Mouse (Mus musculus): ENCODE data around the gene Trp53bp1. TPM values are rescaled to one million over a fixed set of nuclear protein-coding genes. Genes with fewer than 3 reads are reported as not detected.

Trp53bp1 gene
- total RNA-seq (2021) = 10 to 100 TPM; 13.5 to 16.4 TPM
- long read RNA-seq, experiment 1, partial matches to known transcripts = 2 of 2 reads
- long read RNA-seq, experiment 1, other reads (novel, unspliced or antisense) = 0 of 2 reads
- long read RNA-seq, experiment 2, full-length matches to known transcripts = 1 of 4 reads
- long read RNA-seq, experiment 2, partial matches to known transcripts = 1 of 4 reads
- long read RNA-seq, experiment 2, other reads (novel, unspliced or antisense) = 2 of 4 reads

- DNase-seq = peak; percentile 94
Measured at GRCm38 (mm10) chr2:121271236-121271927, at the start of gene Trp53bp1. Trp53bp1 (minus strand) TSS chr2:121271407.

- DNase-seq = no peak
Measured at GRCm38 (mm10) chr2:121316278-121316677, 45.1 kb upstream of the Trp53bp1 start.

DNA sequence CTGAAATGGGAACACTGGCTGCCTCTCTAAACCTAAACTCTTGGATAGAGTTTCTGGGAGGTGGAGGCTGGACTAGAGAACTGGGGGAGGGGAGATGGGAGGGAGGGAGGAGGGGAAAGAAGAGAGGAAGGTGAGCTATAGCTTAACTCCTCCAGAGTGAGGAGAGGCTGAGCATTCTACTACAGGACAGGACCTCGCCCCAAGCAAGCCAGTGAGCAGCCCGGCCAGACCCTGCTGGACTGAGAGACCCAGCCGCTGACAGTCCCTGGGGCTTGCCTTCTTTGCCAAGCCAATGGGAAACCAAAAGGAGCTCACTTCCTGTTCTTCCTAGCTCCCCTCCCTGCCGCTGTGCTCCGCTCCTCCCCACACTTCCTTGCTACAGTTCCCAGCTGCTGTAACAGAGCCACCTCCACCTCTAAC is 37.8 kb upstream of the Trp53bp1 start:
- DNase-seq = peak; percentile 42

DNA sequence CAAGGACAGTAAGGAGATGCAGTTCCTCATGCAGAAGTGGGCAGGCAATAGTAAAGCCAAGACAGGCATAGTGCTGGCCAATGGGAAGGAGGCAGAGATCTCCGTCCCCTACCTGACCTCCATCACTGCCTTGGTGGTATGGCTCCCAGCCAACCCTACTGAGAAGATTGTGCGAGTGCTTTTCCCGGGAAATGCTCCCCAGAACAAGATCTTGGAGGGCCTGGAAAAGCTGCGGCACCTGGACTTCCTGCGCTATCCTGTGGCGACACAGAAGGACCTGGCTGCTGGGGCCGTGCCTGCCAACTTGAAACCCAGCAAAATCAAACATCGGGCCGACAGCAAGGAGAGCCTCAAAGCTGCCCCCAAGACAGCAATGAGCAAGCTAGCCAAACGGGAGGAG is 28.8 kb upstream of the Trp53bp1 start:
- DNase-seq = no peak

DNA sequence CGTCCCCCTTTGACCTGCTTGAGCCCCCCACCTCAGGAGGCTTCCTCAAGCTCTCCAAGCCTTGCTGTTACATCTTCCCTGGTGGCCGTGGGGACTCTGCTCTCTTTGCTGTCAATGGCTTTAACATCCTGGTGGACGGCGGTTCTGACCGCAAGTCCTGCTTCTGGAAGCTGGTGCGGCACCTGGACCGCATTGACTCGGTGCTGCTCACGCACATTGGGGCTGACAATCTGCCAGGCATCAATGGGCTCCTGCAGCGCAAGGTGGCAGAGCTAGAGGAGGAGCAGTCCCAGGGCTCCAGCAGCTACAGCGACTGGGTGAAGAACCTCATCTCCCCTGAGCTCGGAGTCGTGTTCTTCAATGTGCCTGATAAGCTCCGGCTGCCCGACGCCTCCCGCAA is 28.3 kb upstream of the Trp53bp1 start:
- no peak for DNase-seq

GRCm38 (mm10) chr2:121298131-121298530 is 26.9 kb upstream of the Trp53bp1 start:
- DNase-seq = no peak

- DNase-seq = no peak
Measured at GRCm38 (mm10) chr2:121297701-121298100, 26.5 kb upstream of the Trp53bp1 start.

DNA sequence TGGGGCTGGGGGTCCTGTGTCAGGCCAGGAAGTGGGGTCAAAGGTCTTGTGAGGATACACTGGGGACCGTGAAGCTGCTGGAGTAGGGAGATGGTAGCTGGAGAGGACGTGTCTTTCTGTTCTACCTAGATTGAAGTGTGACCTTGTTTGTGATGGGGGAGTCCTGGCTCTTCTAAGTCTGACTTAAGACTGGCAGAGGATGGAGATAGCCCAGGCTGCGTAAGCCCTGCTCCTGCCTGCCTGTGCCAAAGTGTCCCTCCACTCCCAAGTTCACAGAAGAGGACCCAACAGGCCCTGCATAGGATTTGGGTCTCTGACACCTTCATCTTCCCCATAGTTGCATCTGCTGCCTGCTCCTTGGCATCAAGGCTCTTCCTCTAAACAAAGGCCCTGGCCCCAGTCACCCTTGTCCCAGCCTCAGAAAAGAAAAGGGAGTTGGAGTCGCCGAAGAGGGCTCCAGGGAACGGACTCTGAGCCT is 25.6 kb upstream of the Trp53bp1 start:
- no peak for DNase-seq

DNA sequence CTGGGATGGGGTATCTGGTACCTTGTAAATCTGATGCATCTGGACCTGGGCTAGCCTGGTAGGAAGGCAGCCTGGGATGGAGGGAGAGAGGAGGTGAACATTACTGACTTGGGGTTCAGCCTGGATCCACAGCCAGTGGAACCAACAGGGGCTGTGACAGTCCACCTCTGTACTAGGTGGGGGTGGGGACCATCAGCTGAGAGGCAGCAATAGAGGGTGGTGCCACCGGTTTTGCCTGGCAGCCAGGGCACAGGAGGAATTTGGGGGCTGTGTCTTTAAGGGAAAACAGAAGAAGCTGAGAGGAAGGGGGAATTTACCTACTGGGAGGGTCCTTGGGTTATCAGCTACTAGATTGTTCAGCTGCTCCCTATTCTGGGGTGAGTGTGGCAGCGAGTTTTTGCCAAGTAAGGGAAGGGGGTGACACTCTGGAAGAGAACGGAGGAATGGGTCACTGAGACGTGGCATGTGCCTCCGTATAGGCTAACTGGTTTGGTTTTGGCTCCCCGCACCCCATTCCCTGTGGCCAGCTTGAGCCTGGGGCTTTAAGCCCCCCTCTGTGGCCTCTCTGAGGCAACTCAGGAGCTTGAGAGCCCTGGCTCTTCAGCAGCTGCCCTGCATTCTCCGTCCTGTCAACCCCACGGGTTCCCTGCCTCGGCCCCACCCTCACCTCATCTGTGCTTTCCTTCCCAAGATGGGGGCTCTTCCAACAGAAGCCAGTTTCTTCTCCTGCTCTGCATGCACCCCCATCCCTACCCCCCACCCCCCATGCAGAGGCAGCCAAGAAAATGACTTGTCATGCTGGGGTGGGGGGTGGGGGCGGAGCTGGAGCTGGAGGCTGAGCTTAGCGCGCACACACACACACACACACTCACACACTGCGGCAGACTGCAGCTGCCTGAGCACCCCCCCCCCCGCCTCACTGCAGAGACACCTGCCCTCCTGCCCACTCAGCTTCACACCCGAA is 24.7 kb upstream of the Trp53bp1 start:
- no peak for DNase-seq

- peak; percentile 52 for DNase-seq
Measured at GRCm38 (mm10) chr2:121294753-121295607, 23.8 kb upstream of the Trp53bp1 start.

- peak; percentile 70 for DNase-seq
Measured at GRCm38 (mm10) chr2:121294182-121294581, 23.0 kb upstream of the Trp53bp1 start.

DNA sequence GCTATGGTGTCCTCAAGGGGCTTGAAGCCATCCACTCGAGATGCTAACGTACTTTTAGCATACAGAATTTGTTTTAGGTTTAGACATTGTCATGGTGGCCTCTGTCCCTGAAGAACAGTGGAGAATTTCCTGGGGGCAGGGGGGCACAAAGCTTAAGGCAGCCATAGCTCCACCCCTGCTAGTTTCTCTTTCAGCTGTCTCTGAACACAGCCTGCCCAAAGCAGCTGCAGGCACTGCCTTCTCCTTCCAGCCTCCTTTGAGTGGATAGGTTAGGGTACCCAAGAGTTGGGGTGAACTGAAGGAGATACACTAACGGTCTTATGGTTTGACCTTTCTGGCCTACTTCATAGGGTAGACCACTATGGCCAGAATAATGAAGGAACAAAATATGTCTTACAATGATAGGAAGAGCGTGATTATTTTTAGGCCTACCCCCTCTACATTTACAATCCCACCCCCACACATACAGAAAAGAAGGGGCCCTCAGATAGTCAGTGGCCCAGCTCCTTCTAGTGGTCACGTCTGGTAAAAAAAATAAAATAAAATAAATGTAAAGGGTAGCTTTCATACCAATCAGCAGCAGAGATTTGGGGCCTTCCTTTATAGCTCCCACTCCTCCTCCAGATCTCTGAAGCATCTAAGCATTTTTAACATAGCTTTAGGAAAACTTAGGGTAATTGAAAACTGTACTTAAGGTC is 21.3 kb upstream of the Trp53bp1 start:
- DNase-seq = no peak

DNA sequence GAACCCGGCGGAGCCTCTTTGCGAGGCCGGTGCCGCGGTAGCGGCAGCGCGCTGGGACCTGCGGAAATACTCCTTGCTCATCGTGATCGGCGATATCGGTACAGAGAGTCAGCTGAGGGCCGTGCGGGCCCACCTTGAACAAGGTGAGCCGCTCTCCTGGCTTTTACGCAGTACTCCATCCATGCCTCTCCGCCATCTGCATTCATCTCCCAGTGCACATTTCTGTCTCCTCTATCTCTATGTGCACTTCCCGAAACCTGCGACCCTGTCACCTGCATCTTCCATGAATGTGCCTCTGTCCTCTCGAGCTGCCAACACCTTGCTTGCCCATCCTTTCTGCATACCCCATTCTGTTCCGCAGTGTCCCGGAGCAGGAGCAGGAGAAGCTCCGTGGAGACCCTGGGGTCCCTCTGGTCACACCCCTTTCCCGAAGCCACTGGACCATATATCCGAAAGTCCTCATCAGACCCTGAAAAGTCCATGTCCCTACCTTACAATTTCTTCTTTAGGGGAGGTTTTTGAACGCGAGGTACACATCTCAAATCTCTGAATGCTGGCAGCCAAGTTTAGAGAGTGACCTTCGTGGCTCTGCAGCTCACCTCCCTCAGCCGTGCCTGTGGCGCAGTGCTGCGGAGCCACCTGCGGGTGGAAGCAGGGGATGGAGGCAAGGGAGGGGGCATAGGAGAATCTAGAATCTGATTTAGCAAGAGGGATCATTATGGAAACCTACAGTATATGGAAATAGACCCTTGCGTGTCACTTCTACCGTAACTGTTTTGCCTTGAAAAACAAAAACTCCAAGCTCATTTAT is 18.7 kb upstream of the Trp53bp1 start:
- DNase-seq = no peak

GRCm38 (mm10) chr2:121288901-121289729 is 17.9 kb upstream of the Trp53bp1 start, which contains the start of gene Map1a:
Map1a (plus strand) TSS chr2:121289600.
- DNase-seq = peak; percentile 87

GRCm38 (mm10) chr2:121287850-121288249 is 16.6 kb upstream of the Trp53bp1 start:
- DNase-seq = no peak

GRCm38 (mm10) chr2:121271928-121272516 is 815 bp upstream of the Trp53bp1 start:
- no peak for DNase-seq

DNA sequence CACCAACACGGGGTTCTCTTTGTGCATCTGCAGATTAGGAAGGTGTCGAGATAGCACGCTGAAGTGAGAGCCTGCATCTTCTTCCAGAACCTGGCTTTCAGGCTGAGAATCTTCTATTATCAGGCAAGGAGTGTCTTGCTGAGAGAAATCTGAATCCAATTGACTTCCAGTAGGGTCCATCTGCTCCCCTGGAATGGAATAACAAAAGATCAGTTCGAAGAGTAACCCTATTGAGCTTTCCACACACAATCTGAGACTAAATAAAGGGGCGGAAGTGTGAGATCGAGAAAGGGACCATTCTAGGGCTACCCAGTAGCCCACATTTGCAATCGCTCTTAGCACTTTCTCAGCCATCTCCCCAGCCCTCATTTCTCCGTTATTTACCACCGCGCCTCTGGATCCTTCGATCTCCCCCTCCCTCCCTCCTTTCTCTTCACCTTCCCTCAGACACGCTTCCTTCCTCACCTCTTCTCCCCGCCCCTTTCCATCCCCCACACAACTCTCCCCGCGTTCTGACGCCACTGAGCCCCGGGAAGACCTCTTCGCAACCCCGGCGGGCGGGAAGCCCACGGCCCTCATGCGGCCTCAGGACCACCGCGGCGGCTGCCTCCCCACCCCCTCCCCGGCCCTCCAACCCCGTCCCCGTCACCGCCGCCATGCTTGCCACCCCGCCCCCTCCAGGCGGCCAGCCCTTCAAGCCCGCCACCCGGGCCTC is 529 bp downstream of the Trp53bp1 start:
- DNase-seq = no peak

DNA sequence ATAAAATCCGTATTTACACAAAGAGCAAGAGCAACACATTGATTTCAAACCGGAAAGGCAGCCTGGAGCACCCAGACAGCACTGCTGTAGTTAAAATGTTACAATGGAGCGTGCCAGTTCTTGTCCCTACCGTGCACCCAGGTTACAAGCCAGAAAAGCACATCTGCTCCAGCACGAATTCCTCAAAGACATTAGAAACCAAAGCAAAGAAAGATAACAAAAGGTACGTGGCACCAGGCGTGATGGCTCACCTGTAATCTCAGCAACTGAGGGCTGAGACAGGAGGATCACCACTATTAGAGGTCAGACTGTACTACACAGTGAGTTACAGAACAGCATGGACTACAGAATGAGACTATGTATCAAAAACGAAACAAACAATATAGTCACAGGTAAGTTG is 2.8 kb downstream of the Trp53bp1 start:
- DNase-seq = no peak
